Mouse (Mus musculus) MN1 (cell line): Measurements from ENCODE around the gene Otos.

Experiments used
- DNase-seq: peaks from one replicate; pipeline ENCODE4 v3.0.0-alpha.2; 2016; ENCODE audit warnings: low spot score

Otos gene

GRCm38 (mm10) chr1:92607711-92608110 lies 40.9 kb downstream of the Otos start:
- DNase-seq = no peak

GRCm38 (mm10) chr1:92605482-92605881 lies 43.2 kb downstream of the Otos start, which contains the start of gene Olfr1410:
Gene Olfr1410 (plus strand): TSS chr1:92605782.
- DNase-seq = no peak

GRCm38 (mm10) chr1:92596019-92596418 lies 52.6 kb downstream of the Otos start:
- DNase-seq = no peak
